Mouse (Mus musculus): ENCODE results near the gene Ppfia2. TPM values are rescaled to one million over a fixed set of nuclear protein-coding genes. Genes with fewer than 3 reads are reported as not detected.

Gene Ppfia2
- polyA plus RNA-seq, 1 experiment from 2014 or later = 0.66 TPM

DNA sequence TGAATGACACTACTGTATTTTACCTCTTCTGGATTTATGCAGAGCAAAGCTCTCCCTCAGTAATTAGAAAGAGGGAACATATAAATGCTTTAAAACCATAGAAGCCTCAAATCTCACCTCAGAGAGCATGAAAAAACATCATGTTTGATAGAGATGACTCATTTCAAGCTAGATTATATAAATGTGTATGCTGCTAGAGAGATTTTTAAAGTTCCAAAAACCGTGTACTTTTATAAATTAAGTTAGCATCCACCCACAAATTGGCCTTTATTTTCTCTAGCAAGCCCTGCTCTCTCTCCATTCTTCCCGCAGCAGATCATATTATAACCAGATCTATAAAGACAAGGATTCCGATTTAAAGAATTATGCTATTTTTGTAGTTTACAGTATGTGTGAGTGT, 488.9 kb downstream of the Ppfia2 start:
- Histone ChIP-seq H3K27me3 (ENCODE audit: control insufficient read depth, insufficient read depth, low read length) (no peaks in the 10 kb centered on the region), H3K4me3 (ENCODE audit: control insufficient read depth in 1 of 2, insufficient read depth in 1 of 2, low read depth in 1 of 2, low read length in 2 of 2) (no peak overlapping the region)

DNA sequence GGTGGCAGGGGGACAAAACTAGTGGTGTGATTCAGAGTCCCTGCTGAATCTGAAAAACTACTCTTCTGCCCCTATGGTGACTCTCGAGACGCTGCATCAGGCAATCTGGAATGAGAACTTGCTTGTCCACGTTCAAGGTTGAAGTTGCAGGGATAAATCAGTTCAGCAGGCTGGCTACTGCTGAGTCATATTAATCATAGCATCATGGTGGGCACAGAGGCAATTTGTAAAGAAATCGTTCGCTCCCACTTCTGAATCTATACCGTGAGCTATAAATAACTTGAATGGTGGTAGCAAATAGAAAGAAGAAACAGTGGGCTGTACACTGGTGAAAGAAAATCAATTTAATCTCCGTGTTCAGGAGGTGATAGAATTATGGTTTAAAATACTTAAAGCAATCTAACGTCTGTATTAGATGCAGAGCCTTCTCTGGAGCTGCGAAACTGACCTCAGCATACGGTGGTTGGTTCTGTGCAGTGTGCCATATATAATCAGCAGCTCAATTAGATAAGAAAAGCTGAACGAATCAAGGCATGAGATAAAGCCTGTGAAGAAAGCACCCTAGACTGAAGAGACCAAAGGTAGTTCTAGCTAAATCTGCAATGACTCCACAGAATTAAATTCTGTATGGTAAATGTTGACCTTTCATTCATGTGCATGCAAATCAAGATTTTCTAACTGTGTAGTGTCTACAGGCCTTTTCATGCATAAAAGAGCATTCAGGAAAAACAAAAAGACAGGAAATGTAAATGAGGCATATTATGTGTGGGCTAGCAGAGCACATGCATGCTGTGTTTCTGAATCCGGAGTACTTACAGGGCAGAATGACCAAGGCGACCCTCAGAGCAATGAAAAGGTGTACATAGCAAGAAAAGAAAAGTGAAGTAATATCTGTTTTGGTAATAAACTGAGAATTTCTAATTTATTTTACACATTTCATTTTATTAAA, 505.3 kb downstream of the Ppfia2 start:
- H3K9me3 ChIP-seq (ENCODE audit: control insufficient read depth, low read length) = no peaks in the 10 kb centered on the region

More for the DNA sequence above, 488.9 kb downstream of the Ppfia2 start:
- Histone ChIP-seq H3K27ac (replicated peaks in 1 of 2; ENCODE audit: control insufficient read depth in 1 of 2, insufficient read depth in 1 of 2, low read depth in 2 of 2, low read length in 2 of 2) (no peak overlapping the region), H3K9me3 (ENCODE audit: control insufficient read depth, low read length) (no peaks in the 10 kb centered on the region), H3K4me1 (ENCODE audit: control insufficient read depth in 2 of 2, insufficient read depth in 2 of 2, low read length in 2 of 2) (no peaks in the 10 kb centered on the region), H3K9ac (ENCODE audit: low read length) (no peak overlapping the region), H3K36me3 (ENCODE audit: control insufficient read depth, insufficient read depth, low read length) (no peaks in the 10 kb centered on the region), H3K4me2 (ENCODE audit: low read length) (no peak overlapping the region)
- 81% methylated on average over 3 of the region's 3 CpGs for WGBS
- ATAC-seq (ENCODE audit: insufficient number of reproducible peaks, insufficient read depth, low FRiP score, low read depth) = no peak

More for the DNA sequence above, 505.3 kb downstream of the Ppfia2 start:
- Histone ChIP-seq H3K4me2 (ENCODE audit: low read length) (no peak overlapping the region), H3K27ac (replicated peaks in 1 of 2; ENCODE audit: control insufficient read depth in 1 of 2, insufficient read depth in 1 of 2, low read depth in 2 of 2, low read length in 2 of 2) (no peak overlapping the region), H3K9ac (ENCODE audit: low read length) (no peak overlapping the region), H3K27me3 (ENCODE audit: control insufficient read depth, insufficient read depth, low read length) (no peaks in the 10 kb centered on the region), H3K36me3 (ENCODE audit: control insufficient read depth, insufficient read depth, low read length) (no peaks in the 10 kb centered on the region), H3K4me3 (ENCODE audit: control insufficient read depth in 1 of 2, insufficient read depth in 1 of 2, low read depth in 1 of 2, low read length in 2 of 2) (no peak overlapping the region), H3K4me1 (ENCODE audit: control insufficient read depth in 2 of 2, insufficient read depth in 2 of 2, low read length in 2 of 2) (no peaks in the 10 kb centered on the region)
- WGBS = 62% methylated on average over 13 of the region's 13 CpGs
- ATAC-seq (ENCODE audit: insufficient number of reproducible peaks, insufficient read depth, low FRiP score, low read depth) = no peak
